Mouse (Mus musculus) brain, embryonic 14.5 days (tissue): ENCODE measurements around the gene Srsf2. TPM values are rescaled to one million over a fixed set of nuclear protein-coding genes. Genes with fewer than 3 reads are reported as not detected.
A peak's percentile ranks its signal among the peaks of the same experiment; 100 is the strongest.

ENCODE experiments used
- DNase-seq: peaks from one replicate; pipeline ENCODE4 v3.0.0-alpha.2; 2011; ENCODE audit warnings: low read depth
- CTCF ChIP-seq: fragments of 200-500 bp; IDR thresholded peaks from 2 replicates; pipeline ENCODE4 v1.5.1; 2012; ENCODE audit warnings: inconsistent platforms, mild to moderate bottlenecking, moderate library complexity, borderline replicate concordance; ENCODE audit not compliant: insufficient read depth, insufficient read length; ENCODE audit errors: extremely low read depth
- POLR2A ChIP-seq: fragments of 200-500 bp; IDR thresholded peaks from 2 replicates; pipeline ENCODE4 v1.6.1; 2012; ENCODE audit warnings: mild to moderate bottlenecking, inconsistent platforms, borderline replicate concordance; ENCODE audit not compliant: poor library complexity, insufficient read depth, insufficient read length, severe bottlenecking; ENCODE audit errors: extremely low read depth
- polyA plus RNA-seq: library from polyadenylated mRNA; depleted of rRNA; stranded (reverse); fragments of >200 nt; gene quantifications from 2 replicates; pipeline ENCODE4 v1.2.3, GENCODE M21; 2012; rRNA removed

Gene Srsf2
- polyA plus RNA-seq, 1 experiment = 599 TPM

DNA sequence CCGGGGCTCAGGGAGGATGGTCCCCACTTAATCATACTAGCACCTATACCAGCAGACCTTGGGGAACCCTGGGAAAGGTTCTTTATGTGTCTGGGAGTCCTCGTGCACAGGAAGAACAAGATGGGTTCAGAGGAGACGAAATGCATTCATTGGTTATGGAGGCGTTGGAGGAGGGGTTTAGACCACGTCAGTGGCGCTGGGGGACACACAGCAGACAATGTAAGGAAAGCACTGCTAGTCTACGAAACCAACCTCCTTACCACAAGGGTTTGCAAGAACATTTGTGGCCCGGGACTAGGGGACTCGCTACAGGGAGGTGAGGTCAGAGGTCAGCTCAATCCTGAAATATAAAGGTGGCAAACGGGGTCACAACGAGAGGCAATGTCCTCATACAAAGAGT is 42.4 kb downstream of the Srsf2 start:
- no peak for TF ChIP-seq POLR2A
- TF ChIP-seq CTCF = no peak

DNA sequence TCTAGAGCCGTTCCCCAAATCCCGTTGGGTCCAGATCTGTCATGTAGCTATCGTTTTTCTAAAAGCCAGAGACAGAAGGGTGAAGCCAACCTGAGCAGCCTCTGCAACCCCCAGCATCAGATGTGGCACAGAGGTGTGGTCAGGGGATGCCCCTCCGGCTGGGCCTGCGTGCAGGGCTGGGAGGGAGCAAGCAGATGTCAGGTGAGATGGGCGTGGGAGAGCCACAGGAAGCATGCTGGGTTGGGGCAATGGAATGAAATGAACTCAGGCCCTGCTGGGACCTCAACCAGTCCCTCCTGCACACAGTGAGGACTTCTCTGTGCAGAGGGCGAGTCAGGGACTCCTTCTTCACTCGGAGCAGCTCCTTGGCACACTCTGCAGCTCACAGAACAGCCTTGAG is 43.4 kb downstream of the Srsf2 start:
- TF ChIP-seq CTCF (no peak), POLR2A (no peak)
- no peak for DNase-seq

More for the DNA sequence above, 42.4 kb downstream of the Srsf2 start:
- peak; percentile 88 for DNase-seq

- no peak for TF ChIP-seq POLR2A
- TF ChIP-seq CTCF = no peak
These were observed 44.0 kb downstream of the Srsf2 start for GRCm38 (mm10) chr11:116808811-116809395.

GRCm38 (mm10) chr11:116807938-116808606 is 44.8 kb downstream of the Srsf2 start:
- peak; percentile 89 for DNase-seq
- TF ChIP-seq CTCF (peak; percentile 93), POLR2A (no peak)

More at GRCm38 (mm10) chr11:116808811-116809395, 44.0 kb downstream of the Srsf2 start:
- DNase-seq = no peak

- TF ChIP-seq POLR2A (no peak), CTCF (no peak)
- DNase-seq = no peak
These were observed 45.4 kb downstream of the Srsf2 start for GRCm38 (mm10) chr11:116807526-116807925.

- peak; percentile 31 for DNase-seq
- TF ChIP-seq POLR2A = no peak
These were observed 45.8 kb downstream of the Srsf2 start for GRCm38 (mm10) chr11:116807116-116807515.

DNA sequence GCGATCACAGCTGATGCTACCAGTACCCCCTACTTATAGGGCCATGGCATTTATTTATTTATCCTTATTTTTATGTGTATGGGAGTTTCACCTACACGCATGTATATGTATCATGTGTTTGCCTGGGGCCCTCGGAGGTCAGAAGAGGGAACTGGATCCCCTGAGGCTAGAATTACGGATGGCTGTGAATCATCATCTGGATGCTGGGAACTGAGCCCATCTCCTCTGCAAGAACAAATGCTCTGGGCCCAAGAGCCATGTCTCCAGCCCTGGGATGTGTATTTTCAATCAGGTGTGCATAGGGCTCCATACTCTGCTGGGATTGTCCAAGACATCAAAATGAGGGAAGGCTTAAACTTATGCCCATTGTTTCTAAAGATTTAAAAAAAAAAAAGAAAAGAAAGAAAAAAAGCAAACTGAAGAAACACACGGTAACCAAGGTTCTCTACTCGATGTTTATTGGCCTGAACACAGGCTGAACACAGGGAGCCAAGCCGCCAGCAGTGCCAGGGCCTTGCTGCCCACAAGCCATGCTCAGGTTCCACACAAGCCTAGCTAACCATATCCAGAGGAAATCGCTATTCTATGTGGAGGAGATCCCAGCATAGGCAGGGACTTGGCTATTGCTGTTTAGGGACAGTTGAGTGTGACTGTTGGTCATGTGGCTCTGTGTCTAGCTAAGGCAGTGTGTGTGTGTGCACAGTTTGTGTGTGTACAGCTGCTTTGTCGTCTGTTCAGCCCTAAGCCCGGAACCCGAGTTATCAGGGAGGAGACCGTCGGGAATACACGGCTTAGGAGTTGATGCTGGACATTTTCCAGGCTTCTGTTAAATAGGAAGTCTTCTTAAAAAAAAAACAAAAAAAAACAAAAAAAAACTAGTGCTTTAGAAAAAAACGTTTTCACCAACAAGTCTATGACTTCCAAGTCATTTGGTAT is 46.5 kb downstream of the Srsf2 start:
- no peak for TF ChIP-seq POLR2A
- TF ChIP-seq CTCF = no peak
- DNase-seq = peak; percentile 33

DNA sequence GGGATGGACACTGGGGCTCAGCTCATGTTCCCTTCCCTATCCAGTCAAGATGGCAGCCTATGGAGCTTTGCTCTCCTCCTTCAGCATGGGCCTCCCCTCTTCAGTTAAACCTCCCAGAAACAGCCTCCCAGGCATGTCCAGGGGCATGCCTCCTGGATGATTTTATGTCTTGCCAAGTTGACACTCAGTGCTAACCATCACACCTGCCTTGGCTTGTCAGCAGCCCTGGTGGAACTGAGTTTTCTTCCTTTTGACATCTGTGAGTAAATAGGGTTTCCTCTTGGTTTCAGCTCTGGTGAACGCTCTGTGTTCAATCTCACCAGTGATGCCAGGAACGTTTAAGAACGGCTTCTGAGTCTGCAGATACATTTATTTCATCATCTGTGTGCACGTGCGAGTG is 50.2 kb downstream of the Srsf2 start:
- TF ChIP-seq POLR2A (no peak), CTCF (no peak)
- DNase-seq = no peak

- DNase-seq = no peak
These were observed 51.8 kb downstream of the Srsf2 start for GRCm38 (mm10) chr11:116801106-116801505.

More at GRCm38 (mm10) chr11:116801106-116801505, 51.8 kb downstream of the Srsf2 start:
- TF ChIP-seq CTCF (no peak), POLR2A (no peak)

Other genes starting within 250 kb of the Srsf2 start
- 2.3 and 2.5 TPM in 2 replicates for gene Rhbdf2, start 226.1 kb downstream of the Srsf2 start, polyA plus RNA-seq
- 1.0 and 1.4 TPM in 2 replicates for gene Prcd, start 199.6 kb downstream of the Srsf2 start, polyA plus RNA-seq
- gene Cygb, start 198.8 kb downstream of the Srsf2 start, polyA plus RNA-seq = 18.3 TPM in 2 replicates
- not detected in 2 replicates for gene St6galnac1, start 77.6 kb downstream of the Srsf2 start, polyA plus RNA-seq
- gene Mxra7, start 25.0 kb downstream of the Srsf2 start, polyA plus RNA-seq = 14.2 and 30.5 TPM in 2 replicates
- gene Mettl23, start 9.8 kb downstream of the Srsf2 start, polyA plus RNA-seq = 44.6 and 67.6 TPM in 2 replicates
- gene Jmjd6, start 9.6 kb downstream of the Srsf2 start, polyA plus RNA-seq = 34.9 and 44.1 TPM in 2 replicates
- gene Mfsd11, start 654 bp downstream of the Srsf2 start, polyA plus RNA-seq = 36.4 and 40.6 TPM in 2 replicates
- 95.1 and 98.4 TPM in 2 replicates for gene Mgat5b, start 65.8 kb upstream of the Srsf2 start, polyA plus RNA-seq